14 mouse cellular contexts compared by ENCODE assay signal in genomic region chr4:139582346-139582745, GRCm38 (mm10). TPM values are rescaled to one million over a fixed set of nuclear protein-coding genes. Genes with fewer than 3 reads are reported as not detected.
A peak's percentile ranks its signal among the peaks of the same experiment; 100 is the strongest.
DNase-seq lines count a peak whose midpoint lies in the region; ATAC-seq lines count a peak whose summit lies in the region.
"Had no signal": no experiment of that assay in that cellular context is flagged by ENCODE, and none has a peak within 500 bp of the region (broad histone marks: within the 10 kb centered on the region; RNA-seq: fewer than 3 reads in every experiment).

No protein-coding gene starts in this region.

- H3K27ac ChIP-seq in embryonic facial prominence, embryonic 15.5 days (replicated peaks): peak overlapping the region; percentile 35; the same call in 1 of the 2 replicates

- no peak overlapping the region for H3K4me2 ChIP-seq in embryonic facial prominence, embryonic 15.5 days (replicated peaks)

- 69% methylated on average over 6 of the region's 6 CpGs for WGBS in embryonic facial prominence, embryonic 15.5 days

- peaks cover 78% of the 10 kb centered on the region for H3K4me1 ChIP-seq in embryonic facial prominence, embryonic 15.5 days

- ATAC-seq in embryonic facial prominence, embryonic 15.5 days (ENCODE audit: insufficient number of reproducible peaks, low FRiP score, low TSS enrichment, low read depth): no peak

- DNase-seq in cerebellum, adult 8-10 months: peak; percentile 31
- DNase-seq in cerebellum, postnatal 4 days (ENCODE audit: low spot score in 2 of 2): no peak
- DNase-seq in kidney, postnatal 10 days: peak; percentile 15
- DNase-seq in kidney, postnatal 25 days: no peak
- DNase-seq in naive thymus-derived CD4-positive, alpha-beta T cell, adult 2 months (ENCODE audit: low read depth): peak; percentile 16
- DNase-seq in left cerebral cortex, adult 18-20 months (ENCODE audit: low spot score in 2 of 2): no peak
- DNase-seq in yolk sac, embryonic 10.5 days (ENCODE audit: low spot score): no peak
- DNase-seq: lung, adult 2 months; thymus, adult 2 months had no signal

- no peaks in the 10 kb centered on the region for H3K9me3 ChIP-seq in embryonic facial prominence, embryonic 15.5 days (replicated peaks)
- H3K9me3 ChIP-seq: hindbrain, embryonic 12.5 days had no signal

- no peaks in the 10 kb centered on the region for H3K27me3 ChIP-seq in embryonic facial prominence, embryonic 15.5 days
- H3K27me3 ChIP-seq: hindbrain, embryonic 12.5 days had no signal

- no peak overlapping the region for H3K4me3 ChIP-seq in embryonic facial prominence, embryonic 15.5 days (replicated peaks)
- H3K4me3 ChIP-seq: hindbrain, embryonic 12.5 days had no signal

- H3K36me3 ChIP-seq in embryonic facial prominence, embryonic 15.5 days: no peaks in the 10 kb centered on the region
- H3K36me3 ChIP-seq: hindbrain, embryonic 12.5 days had no signal

- no peak overlapping the region for H3K9ac ChIP-seq in embryonic facial prominence, embryonic 15.5 days

RNA-seq across cellular contexts. Expression of gene Gm21969, which starts 20.6 kb away (rescaled TPM):
- not detected in 2 replicates for polyA plus RNA-seq in embryonic facial prominence, embryonic 15.5 days (2015; fragmentation: Nextera tagmentation; extraction: Ambion mirVana)
- under 1 TPM in 1 of 2 experiments, not detected in 1; 0.12 TPM for total RNA-seq in left cerebral cortex, adult 18-20 months (2021)
- total RNA-seq: layer of hippocampus, postnatal 14 days; monocyte, adult 5-6 weeks had no signal
- polyA plus RNA-seq: embryonic facial prominence, embryonic 14.5 days; hindbrain, embryonic 12.5 days; lung, adult 2 months; thymus, adult 2 months had no signal

RNA-seq across cellular contexts. Expression of gene Aldh4a1, which starts 40.3 kb away (rescaled TPM):
- 37.1 and 37.7 TPM in 2 replicates for polyA plus RNA-seq in embryonic facial prominence, embryonic 15.5 days (2015; fragmentation: Nextera tagmentation; extraction: Ambion mirVana)
- total RNA-seq in left cerebral cortex, adult 18-20 months (2021): 10 to 100 TPM; 17.6 to 19.1 TPM

RNA-seq across cellular contexts. Expression of gene Iffo2, which starts 52.0 kb away (rescaled TPM):
- 5.1 and 5.8 TPM in 2 replicates for polyA plus RNA-seq in embryonic facial prominence, embryonic 15.5 days (2015; fragmentation: Nextera tagmentation; extraction: Ambion mirVana)
- total RNA-seq in left cerebral cortex, adult 18-20 months (2021): 10 to 100 TPM; 18.8 to 19.4 TPM

Comparison
In these comparisons a context has a peak if more than half of its experiments do, and no peak if none do; other contexts are left out.
1. DNase-seq: peak in cerebellum, adult 8-10 months (single experiment), kidney, postnatal 10 days (single experiment) and naive thymus-derived CD4-positive, alpha-beta T cell, adult 2 months (single experiment); none in cerebellum, postnatal 4 days (0 of 2), kidney, postnatal 25 days (0 of 2), left cerebral cortex, adult 18-20 months (0 of 2) and yolk sac, embryonic 10.5 days (single experiment).